Mouse (Mus musculus): Measurements from ENCODE around the gene Aplnr.

Aplnr gene

DNA sequence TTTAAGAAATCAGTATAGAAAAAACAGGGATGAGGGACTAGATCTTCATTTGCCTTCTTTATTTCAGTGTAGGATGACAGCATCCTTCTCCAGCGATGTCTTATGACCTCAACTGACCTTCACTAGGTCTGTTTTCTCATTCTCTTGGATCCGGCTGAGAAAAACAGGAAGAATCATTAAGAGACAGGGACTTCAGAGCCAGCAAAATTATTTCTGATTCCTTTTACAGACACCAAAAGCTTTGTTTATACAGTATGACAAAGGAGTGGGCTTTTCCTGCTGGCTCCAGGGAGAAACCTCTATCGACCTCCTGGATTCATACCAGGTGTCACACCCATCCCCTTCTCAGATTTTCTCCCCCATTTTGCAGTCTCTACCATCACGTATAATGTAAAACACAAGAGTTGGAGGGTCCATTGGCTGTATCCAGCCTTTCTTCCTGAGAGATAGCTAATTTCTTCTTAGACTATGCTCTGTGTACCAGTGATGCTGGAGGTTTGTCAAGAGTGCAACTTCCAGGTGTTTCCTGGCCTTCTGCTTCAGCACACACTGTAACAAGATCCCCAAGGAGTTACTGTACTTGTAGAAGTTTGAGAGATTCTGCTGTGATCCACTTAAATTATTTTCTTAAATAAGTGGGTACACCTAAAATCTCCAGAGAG lies 42.2 kb downstream of the Aplnr start:
- no peak for DNase-seq (ENCODE audit: low read depth, low spot score)

- DNase-seq (ENCODE audit: low read depth, low spot score) = no peak
These were observed 51.6 kb downstream of the Aplnr start for GRCm38 (mm10) chr2:85187582-85188151.

Measured in CD4-positive, CD25-positive, alpha-beta regulatory T cell, adult 2 months (primary cell).